Mouse (Mus musculus) bone marrow, adult 2 months (tissue): ENCODE measurements at regions not wholly inside any gene's neighbourhood (a gene's known extent, or its start where the extent isn't known, plus 50 kb on each side); places are given as distances from the start of the nearest gene placed in this dataset.

Experiments used
- CTCF ChIP-seq: fragments of 200-500 bp; IDR thresholded peaks from 2 replicates; pipeline ENCODE4 v1.5.1; 2011; ENCODE audit warnings: low read length, control low read depth; ENCODE audit not compliant: control insufficient read depth, insufficient read depth
- POLR2A ChIP-seq: fragments of 200-500 bp; IDR thresholded peaks from 2 replicates; pipeline ENCODE4 v1.6.1; 2011; ENCODE audit warnings: low read depth, mild to moderate bottlenecking, control low read depth, low read length, borderline replicate concordance; ENCODE audit not compliant: control insufficient read depth

DNA sequence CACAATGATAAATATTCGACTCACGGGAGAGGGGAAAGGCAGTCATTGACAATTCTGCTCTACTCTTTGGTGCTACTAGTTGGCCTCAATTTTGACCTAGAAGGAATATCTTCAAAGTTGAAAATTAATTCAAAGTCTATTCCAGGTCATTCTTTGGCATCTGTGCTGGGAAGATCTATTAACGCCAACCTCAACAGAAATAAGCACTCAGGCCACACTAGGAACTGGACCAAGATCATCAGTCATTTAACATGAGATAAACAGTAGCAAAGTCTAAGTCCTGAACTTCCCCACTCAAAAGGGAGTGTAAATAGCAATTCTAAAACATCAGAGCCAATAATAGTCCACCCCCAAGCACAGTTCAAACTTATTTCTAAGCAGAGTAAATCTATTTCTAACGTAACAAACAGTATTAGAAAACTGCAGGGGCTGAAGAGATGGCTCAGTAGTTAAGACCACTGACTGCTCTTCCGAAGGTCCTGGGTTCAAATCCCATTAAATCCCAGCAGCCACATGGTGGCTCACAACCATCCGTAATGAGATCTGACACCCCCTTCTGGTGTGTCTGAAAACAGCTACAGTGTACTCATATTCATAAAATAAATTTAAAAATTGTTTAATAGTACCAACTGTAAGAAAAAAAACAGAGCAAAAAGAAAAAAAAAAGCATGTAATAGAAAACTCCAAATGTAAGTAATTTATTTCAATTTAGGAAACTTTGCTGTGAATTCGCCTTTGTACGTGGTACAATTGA is 75.1 kb upstream of the Atp2b1 start:
- no peak for TF ChIP-seq CTCF
- no peak for TF ChIP-seq POLR2A
